Mouse (Mus musculus) c-Kit-positive CD71-positive TER-119-negative erythroid progenitor cells, embryonic 14.5 days (primary cell): ENCODE data around the gene Slitrk4.

Source experiments
- DNase-seq: peaks from one replicate; pipeline ENCODE4 v3.0.0-alpha.2; 2013; ENCODE audit warnings: low read depth

The Slitrk4 gene

GRCm38 (mm10) chrX:64276290-64277125, at the start of gene Slitrk4:
TSS of gene Slitrk4 (minus strand) at chrX:64276996.
- no peak for DNase-seq

- no peak for DNase-seq
Observed at GRCm38 (mm10) chrX:64319501-64319900, 42.7 kb upstream of the Slitrk4 start.

GRCm38 (mm10) chrX:64277991-64278301, 1.1 kb upstream of the Slitrk4 start:
- DNase-seq = no peak

GRCm38 (mm10) chrX:64277126-64277990, 562 bp upstream of the Slitrk4 start:
- DNase-seq = no peak

- no peak for DNase-seq
Observed at GRCm38 (mm10) chrX:64275501-64276289, 1.1 kb downstream of the Slitrk4 start.

- DNase-seq = no peak
Observed at GRCm38 (mm10) chrX:64263481-64263880, 13.3 kb downstream of the Slitrk4 start.
